Mouse (Mus musculus) inflammation-experienced regulatory T-cells, adult 16 weeks (primary cell): ENCODE data around the gene Wdr48. TPM values are rescaled to one million over a fixed set of nuclear protein-coding genes. Genes with fewer than 3 reads are reported as not detected.

Experiments
- polyA plus RNA-seq: library from polyadenylated mRNA; unstranded; fragments of 100-300 nt; shearing (Covaris generic); gene quantifications from one replicate; pipeline ENCODE4 v1.2.1, GENCODE M21; 2017

Gene Wdr48
- polyA plus RNA-seq, result 76.9 TPM

DNA sequence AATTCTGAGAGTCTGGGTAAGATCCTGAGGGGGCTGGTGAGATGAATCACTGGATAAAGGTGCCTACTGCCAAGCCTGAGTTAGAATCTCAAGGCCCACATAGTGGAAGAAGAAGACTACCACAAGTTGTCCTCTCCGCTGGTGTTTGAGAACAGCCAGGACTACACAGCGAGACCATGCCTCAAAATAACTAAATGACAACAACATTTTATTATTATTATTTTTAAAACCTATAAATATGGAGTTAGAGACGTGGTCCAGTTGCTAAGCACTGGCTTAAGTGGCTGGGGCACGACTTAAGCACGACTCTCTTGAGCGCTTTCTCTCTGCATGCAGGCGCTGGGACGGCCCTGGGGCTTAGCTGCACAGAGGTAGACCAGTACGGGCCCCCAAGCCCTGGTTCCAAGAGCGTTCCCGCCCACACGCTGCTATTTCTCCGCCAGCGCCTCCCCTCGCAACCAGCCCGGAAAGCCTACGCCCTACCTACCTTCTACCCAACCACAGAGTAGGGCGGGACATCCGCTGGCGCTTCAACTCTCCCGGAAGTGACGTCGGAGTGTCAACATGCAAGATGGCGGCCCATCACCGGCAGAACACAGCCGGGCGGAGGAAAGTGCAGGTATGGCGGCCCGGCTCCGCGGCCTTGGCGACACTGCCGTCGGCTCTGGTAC lies at the start of gene Wdr48:
TSS of gene Wdr48 (plus strand) at position 540 of the 671 bp plus-strand sequence.

DNA sequence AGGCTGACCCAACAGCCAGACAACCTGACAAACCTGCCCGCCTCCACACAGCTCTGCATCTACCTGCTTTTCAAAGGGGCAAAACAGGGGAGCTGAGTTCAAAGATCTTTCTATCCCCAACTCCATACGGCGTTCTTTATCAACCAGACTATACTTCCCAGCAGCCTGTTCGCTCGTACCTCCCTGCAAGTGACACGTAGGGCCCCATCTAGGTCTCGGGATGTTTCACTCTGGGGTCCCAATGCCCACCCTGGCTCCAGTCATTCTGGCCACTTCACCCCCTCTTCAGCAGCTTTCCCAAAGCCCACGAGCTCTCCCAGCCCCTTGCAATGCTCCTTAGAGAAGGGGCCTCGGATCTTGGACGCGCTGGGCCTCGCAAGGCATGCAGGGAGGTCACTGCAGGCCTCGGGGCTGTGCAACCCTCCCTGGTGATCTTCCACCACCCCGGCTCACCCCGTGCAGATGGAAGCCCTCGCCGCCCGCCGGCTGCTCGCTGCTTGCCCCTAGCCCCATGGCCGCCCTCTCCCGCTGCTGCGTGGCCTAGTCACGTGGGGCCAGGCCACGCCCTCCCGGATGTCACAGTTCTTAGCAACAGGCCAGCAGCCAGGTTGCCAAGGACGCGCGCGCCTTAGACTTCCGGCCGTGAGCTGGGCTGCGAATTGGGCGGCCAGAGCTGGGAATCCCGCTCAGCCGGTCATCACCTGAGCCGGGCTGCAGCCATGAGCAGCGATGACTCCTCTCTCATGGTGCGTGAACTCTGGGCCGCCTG lies 42.5 kb downstream of the Wdr48 start, which contains the start of the genes Gorasp1 and Ttc21a:
TSS of gene Gorasp1 (minus strand) at position 561 of the 769 bp plus-strand sequence.
TSS of gene Ttc21a (plus strand) at position 602 of the 769 bp plus-strand sequence.

Other genes starting within 250 kb of the Wdr48 start
- not detected for gene Scn10a, start 175.6 kb upstream of the Wdr48 start, polyA plus RNA-seq
- 0.76 TPM for gene Scn11a, start 69.4 kb upstream of the Wdr48 start, polyA plus RNA-seq
- gene Gorasp1, start 42.7 kb downstream of the Wdr48 start, polyA plus RNA-seq, result 15.9 TPM
- 0.09 TPM for gene Ttc21a, start 42.7 kb downstream of the Wdr48 start, polyA plus RNA-seq
- 65.0 TPM for gene Csrnp1, start 89.8 kb downstream of the Wdr48 start, polyA plus RNA-seq
- not detected for gene Xirp1, start 128.7 kb downstream of the Wdr48 start, polyA plus RNA-seq
- gene Cx3cr1, start 175.0 kb downstream of the Wdr48 start, polyA plus RNA-seq, result 0.44 TPM
- 127 TPM for gene Ccr8, start 197.2 kb downstream of the Wdr48 start, polyA plus RNA-seq
- gene Slc25a38, start 215.5 kb downstream of the Wdr48 start, polyA plus RNA-seq, result 56.7 TPM
- 1,547 TPM for gene Rpsa, start 232.8 kb downstream of the Wdr48 start, polyA plus RNA-seq